8 mouse cellular contexts compared by ENCODE assay signal in the genomic region with DNA sequence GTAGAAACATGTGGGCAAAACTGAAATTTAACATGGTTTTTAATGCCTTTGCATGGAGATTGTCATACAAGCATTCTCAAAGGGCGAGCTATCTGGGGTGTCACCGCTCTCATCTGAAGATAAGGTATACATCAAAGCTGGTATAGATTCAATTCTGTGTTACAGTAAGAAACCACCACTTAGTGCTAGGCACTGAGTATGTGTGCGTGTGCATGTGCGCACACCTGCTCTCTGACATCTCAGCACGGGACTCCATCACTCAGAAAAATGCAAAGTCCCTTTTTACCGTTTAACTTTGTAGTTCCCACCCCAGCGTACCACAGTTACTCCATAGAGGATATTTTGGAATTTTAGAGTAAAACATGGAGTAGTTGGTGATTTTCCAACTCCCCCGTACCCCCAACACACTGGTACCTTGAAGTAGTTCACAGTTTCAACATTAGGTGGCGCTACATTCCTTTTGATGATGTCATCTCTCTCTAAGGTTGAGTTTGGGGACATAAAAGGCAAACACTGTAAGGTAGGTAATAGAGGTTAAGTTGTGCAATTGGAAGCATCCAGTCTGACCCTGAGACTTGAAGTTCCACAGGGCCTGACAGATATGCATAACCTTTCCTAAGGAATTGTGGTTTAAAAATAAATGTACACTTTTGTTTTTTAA.
A peak's percentile ranks its signal among the peaks of the same experiment; 100 is the strongest.
DNase-seq lines count a peak whose midpoint lies in the region; ATAC-seq and TF ChIP-seq lines count a peak whose summit lies in the region.

No protein-coding gene starts in this region.

- no peak overlapping the region for H3K4me2 ChIP-seq in intestine, postnatal 0 days (replicated peaks; ENCODE audit: low read depth)

- ATAC-seq in frontal cortex, adult (ENCODE audit: low TSS enrichment) = peak; percentile 81
- peak; percentile 67 for ATAC-seq in common myeloid progenitor, adult 5-6 weeks (replicated peaks; ENCODE audit: low read depth, poor library complexity, severe bottlenecking)
- ATAC-seq in intestine, postnatal 0 days = peak; percentile 28; the same call in 1 of the 2 replicates

- DNase-seq in frontal cortex, postnatal 10 days (ENCODE audit: low spot score in 2 of 2) = no peak
- peak; percentile 21 for DNase-seq in right cerebral cortex, adult 18-20 months
- DNase-seq in right cerebral cortex, postnatal 10 days (ENCODE audit: low spot score in 2 of 2) = no peak
- DNase-seq in lung, postnatal 25 days (ENCODE audit: low spot score) = peak; percentile 44
- no peak for DNase-seq in spleen, postnatal 4 days (ENCODE audit: low spot score in 2 of 2)

- H3K9ac ChIP-seq in intestine, postnatal 0 days (ENCODE audit: low read depth, low read length) = no peak overlapping the region

- H3K27ac ChIP-seq in intestine, postnatal 0 days (ENCODE audit: low read depth, low read length) = no peak overlapping the region

- H3K36me3 ChIP-seq in intestine, postnatal 0 days (ENCODE audit: control insufficient read depth, insufficient read depth) = no peaks in the 10 kb centered on the region

- H3K27me3 ChIP-seq in intestine, postnatal 0 days (replicated peaks; ENCODE audit: control insufficient read depth, insufficient read depth, low read length) = no peaks in the 10 kb centered on the region

- H3K9me3 ChIP-seq in intestine, postnatal 0 days (ENCODE audit: control insufficient read depth) = no peaks in the 10 kb centered on the region

- no peaks in the 10 kb centered on the region for H3K4me1 ChIP-seq in intestine, postnatal 0 days (replicated peaks; ENCODE audit: control insufficient read depth, insufficient read depth, low read length)

- peak; percentile 85 for TF ChIP-seq CTCF in intestine, postnatal 0 days (IDR thresholded peaks at IDR 0.05; ENCODE audit: low read depth)

- no peak overlapping the region for H3K4me3 ChIP-seq in intestine, postnatal 0 days (ENCODE audit: low read depth, low read length)

- 71% methylated on average over 9 of the region's 9 CpGs for WGBS in intestine, postnatal 0 days

Comparison
In these comparisons a context has a peak if more than half of its experiments do, and no peak if none do; other contexts are left out.
1. DNase-seq: peak in right cerebral cortex, adult 18-20 months (single experiment) and lung, postnatal 25 days (single experiment); none in frontal cortex, postnatal 10 days (0 of 2), right cerebral cortex, postnatal 10 days (0 of 2) and spleen, postnatal 4 days (0 of 2).
2. ATAC-seq: peak in every context shown above with its lines; median percentile 81 in frontal cortex, adult; 67 in common myeloid progenitor, adult 5-6 weeks; 28 in intestine, postnatal 0 days.